7 mouse cellular contexts compared by ENCODE assay signal in the genomic region with DNA sequence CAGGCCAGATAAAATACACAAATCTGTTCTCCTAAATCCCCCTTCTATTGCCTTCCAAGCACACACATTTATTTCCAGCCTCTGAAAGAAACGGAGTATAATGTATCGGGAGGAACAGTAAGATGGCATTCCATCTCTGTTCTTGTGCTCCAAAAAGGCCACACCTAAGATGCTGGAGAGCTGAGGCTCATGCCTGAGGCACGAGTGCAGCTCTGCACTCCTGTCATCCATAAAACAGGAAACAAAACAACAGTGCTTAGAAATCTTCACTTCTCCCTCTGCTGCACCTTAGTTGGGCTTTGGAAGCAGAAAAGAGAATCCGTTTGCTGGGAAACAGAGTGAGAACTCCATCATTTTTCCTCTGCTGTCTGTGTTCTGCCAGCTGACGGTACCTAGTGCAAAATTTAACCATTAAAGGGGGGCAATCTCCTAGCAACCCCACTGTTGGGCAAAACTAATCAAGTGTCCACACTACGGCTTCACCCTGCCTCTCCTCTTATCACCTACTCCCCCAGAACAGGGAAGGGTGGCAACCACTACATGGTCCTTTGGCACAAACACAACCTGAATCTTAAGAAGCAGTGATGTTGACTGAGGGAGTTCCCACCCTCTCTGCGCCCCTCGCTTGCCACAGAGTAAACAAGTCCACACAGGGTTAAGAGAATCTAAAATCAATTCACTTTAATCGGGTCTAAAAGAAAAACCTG.
DNase-seq lines count a peak whose midpoint lies in the region; ATAC-seq lines count a peak whose summit lies in the region.

No protein-coding gene starts in this region.

- no peaks in the 10 kb centered on the region for H3K9me3 ChIP-seq in lung, embryonic 16.5 days (ENCODE audit: control insufficient read depth, low read length)
- H3K9me3 ChIP-seq in forebrain, embryonic 10.5 days, result no peaks in the 10 kb centered on the region
- no peaks in the 10 kb centered on the region for H3K9me3 ChIP-seq in limb, embryonic 15.5 days

- peak overlapping the region; percentile 69 for H3K9ac ChIP-seq in lung, embryonic 16.5 days (ENCODE audit: low read length)
- peak overlapping the region; percentile 47 for H3K9ac ChIP-seq in limb, embryonic 15.5 days

- peaks cover 11% of the 10 kb centered on the region for H3K4me1 ChIP-seq in lung, embryonic 16.5 days (replicated peaks; ENCODE audit: control insufficient read depth, insufficient read depth, low read length)
- H3K4me1 ChIP-seq in forebrain, embryonic 10.5 days, result peaks cover 35% of the 10 kb centered on the region
- peaks cover 14% of the 10 kb centered on the region for H3K4me1 ChIP-seq in limb, embryonic 15.5 days

- H3K4me3 ChIP-seq in lung, embryonic 16.5 days (ENCODE audit: low read length), result peak overlapping the region; percentile 55
- H3K4me3 ChIP-seq in forebrain, embryonic 10.5 days, result peak overlapping the region; percentile 63
- peak overlapping the region; percentile 52 for H3K4me3 ChIP-seq in limb, embryonic 15.5 days

- DNase-seq in lung, adult 18-20 months, result no peak
- no peak for DNase-seq in forebrain, embryonic 10.5 days (ENCODE audit: extremely low spot score, low spot score)
- DNase-seq in retina, postnatal 1 day, result peak; percentile 49
- DNase-seq in layer of hippocampus, postnatal 25 days (ENCODE audit: extremely low spot score in 1 of 2, low spot score in 1 of 2), result no peak
- DNase-seq in c-Kit-positive CD71-positive TER-119-positive erythroid progenitor cells, embryonic 14.5 days (ENCODE audit: low spot score), result no peak

- H3K27me3 ChIP-seq in lung, embryonic 16.5 days (ENCODE audit: control insufficient read depth, insufficient read depth, low read depth, low read length), result no peaks in the 10 kb centered on the region
- no peaks in the 10 kb centered on the region for H3K27me3 ChIP-seq in forebrain, embryonic 10.5 days (ENCODE audit: poor library complexity, severe bottlenecking)
- no peaks in the 10 kb centered on the region for H3K27me3 ChIP-seq in limb, embryonic 15.5 days

- H3K36me3 ChIP-seq in lung, embryonic 16.5 days (ENCODE audit: control insufficient read depth, insufficient read depth, low read length), result no peaks in the 10 kb centered on the region
- no peaks in the 10 kb centered on the region for H3K36me3 ChIP-seq in forebrain, embryonic 10.5 days (replicated peaks)
- H3K36me3 ChIP-seq in limb, embryonic 15.5 days, result no peaks in the 10 kb centered on the region

- H3K4me2 ChIP-seq in lung, embryonic 16.5 days (ENCODE audit: low read depth, low read length), result peak overlapping the region; percentile 90
- H3K4me2 ChIP-seq in limb, embryonic 15.5 days, result peak overlapping the region; percentile 78

- H3K27ac ChIP-seq in lung, embryonic 16.5 days (ENCODE audit: low read length), result no peak overlapping the region
- peak overlapping the region; percentile 92 for H3K27ac ChIP-seq in forebrain, embryonic 10.5 days
- peak overlapping the region; percentile 71 for H3K27ac ChIP-seq in limb, embryonic 15.5 days

- 7% methylated on average over 9 of the region's 9 CpGs for WGBS in lung, embryonic 16.5 days
- 15% methylated on average over 9 of the region's 9 CpGs for WGBS in forebrain, embryonic 10.5 days
- WGBS in limb, embryonic 15.5 days, result 6% methylated on average over 9 of the region's 9 CpGs

- 0 out of 2 replicates have a peak, but pooled peaks have one; percentile 23 for ATAC-seq in lung, embryonic 16.5 days (ENCODE audit: low read depth)
- no peak for ATAC-seq in limb, embryonic 15.5 days (ENCODE audit: insufficient number of reproducible peaks, low FRiP score, low TSS enrichment, low read depth)
